Mouse (Mus musculus): ENCODE measurements at regions not wholly inside any gene's neighbourhood (a gene's known extent, or its start where the extent isn't known, plus 50 kb on each side); places are given as distances from the start of the nearest gene placed in this dataset.

DNA sequence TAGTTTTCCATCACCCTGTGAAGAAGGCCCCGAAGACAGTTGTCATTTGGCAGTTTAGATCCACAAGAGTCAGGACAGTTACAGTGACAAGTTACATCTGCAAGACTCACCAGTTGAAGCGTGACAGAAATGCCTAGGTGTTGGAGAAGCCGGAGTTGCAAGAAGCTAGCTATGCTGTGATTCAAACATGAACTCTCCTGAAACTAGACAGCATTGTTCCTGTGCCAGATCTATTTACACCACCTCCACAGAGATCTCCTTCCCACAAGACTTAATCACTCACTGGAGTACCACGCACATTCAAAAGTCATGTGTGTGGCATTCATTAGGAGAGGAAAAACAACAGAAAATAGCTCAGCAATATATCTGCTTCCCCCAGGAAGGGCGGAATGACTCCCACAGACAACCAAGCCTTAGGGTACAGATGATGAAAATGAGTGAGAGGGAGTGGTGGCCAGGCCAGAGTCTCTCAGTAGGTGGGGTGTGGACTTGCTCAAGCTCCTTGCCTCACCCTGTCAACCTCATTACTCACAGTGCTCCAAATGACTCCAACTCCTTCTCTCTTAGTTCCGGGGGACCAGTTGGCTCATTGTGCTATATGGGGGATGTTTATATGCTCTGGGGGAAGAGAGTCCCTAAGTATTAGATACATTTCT is 679.7 kb downstream of the Epha4 start:
- TF ChIP-seq HCFC1 (IDR thresholded peaks at IDR 0.05; ENCODE audit: borderline replicate concordance, insufficient read depth, low read length): no peak
- TF ChIP-seq MAFK (IDR thresholded peaks at IDR 0.05; ENCODE audit: insufficient read depth, low read depth, low read length): no peak

Data from ES-E14 (cell line).